Mouse (Mus musculus): ENCODE results near the gene Tcp10c. TPM values are rescaled to one million over a fixed set of nuclear protein-coding genes. Genes with fewer than 3 reads are reported as not detected.
"Not testable (repeated sequence)": the region's sequence is repeated elsewhere in the genome, so short reads cannot be mapped to it uniquely, and the experiment has no call there.

Tcp10c gene
- total RNA-seq, 4 experiments from 2014 or later = 0.18 to 0.30 (median 0.25) TPM

GRCm38 (mm10) chr17:13381286-13381685 is 26.9 kb downstream of the Tcp10c start:
- DNase-seq (ENCODE audit: low spot score in 2 of 2) = not testable (repeated sequence)

GRCm38 (mm10) chr17:13391020-13391419 is 36.6 kb downstream of the Tcp10c start:
- not testable (repeated sequence) for DNase-seq (ENCODE audit: low spot score in 2 of 2)

- DNase-seq (ENCODE audit: low spot score in 2 of 2) = not testable (repeated sequence)
These were observed 45.6 kb downstream of the Tcp10c start for GRCm38 (mm10) chr17:13399961-13400360.

GRCm38 (mm10) chr17:13402118-13402517 is 47.7 kb downstream of the Tcp10c start:
- DNase-seq (ENCODE audit: low spot score in 2 of 2) = not testable (repeated sequence)

- not testable (repeated sequence) for DNase-seq (ENCODE audit: low spot score in 2 of 2)
These were observed 49.3 kb downstream of the Tcp10c start for GRCm38 (mm10) chr17:13403527-13404131.

GRCm38 (mm10) chr17:13406023-13406422 is 51.7 kb downstream of the Tcp10c start:
- not testable (repeated sequence) for DNase-seq (ENCODE audit: low spot score in 2 of 2)

- not testable (repeated sequence) for DNase-seq (ENCODE audit: low spot score in 2 of 2)
These were observed 52.3 kb downstream of the Tcp10c start for GRCm38 (mm10) chr17:13406701-13407100.

GRCm38 (mm10) chr17:13407621-13408256 is 53.4 kb downstream of the Tcp10c start:
- not testable (repeated sequence) for DNase-seq (ENCODE audit: low spot score in 2 of 2)

- DNase-seq (ENCODE audit: low spot score in 2 of 2) = not testable (repeated sequence)
These were observed 53.9 kb downstream of the Tcp10c start for GRCm38 (mm10) chr17:13408257-13408633.

- not testable (repeated sequence) for DNase-seq (ENCODE audit: low spot score in 2 of 2)
These were observed 66.7 kb downstream of the Tcp10c start for GRCm38 (mm10) chr17:13421022-13421591.

GRCm38 (mm10) chr17:13422638-13423037 is 68.3 kb downstream of the Tcp10c start:
- not testable (repeated sequence) for DNase-seq (ENCODE audit: low spot score in 2 of 2)

GRCm38 (mm10) chr17:13423373-13424024 is 69.1 kb downstream of the Tcp10c start:
- not testable (repeated sequence) for DNase-seq (ENCODE audit: low spot score in 2 of 2)

GRCm38 (mm10) chr17:13424321-13424720 is 69.9 kb downstream of the Tcp10c start:
- not testable (repeated sequence) for DNase-seq (ENCODE audit: low spot score in 2 of 2)

GRCm38 (mm10) chr17:13425694-13426093 is 71.3 kb downstream of the Tcp10c start:
- DNase-seq (ENCODE audit: low spot score in 2 of 2) = not testable (repeated sequence)

- DNase-seq (ENCODE audit: low spot score in 2 of 2) = not testable (repeated sequence)
These were observed 72.1 kb downstream of the Tcp10c start for GRCm38 (mm10) chr17:13426508-13426907.

Other genes with a start within 250 kb of the Tcp10c start
- under 1 TPM in 1 of 4 experiments, not detected in 3; 0.16 TPM for gene Unc93a, start 222.8 kb upstream of the Tcp10c start, total RNA-seq (2022)
- not detected for gene Smok2a, start 133.4 kb upstream of the Tcp10c start, total RNA-seq (2022)
- gene Smok2b, start 124.3 kb upstream of the Tcp10c start, total RNA-seq (2022) = not detected